Mouse (Mus musculus) E14TG2a.4 (cell line): ENCODE measurements around the gene Nup214.

Experiments used
- CTCF ChIP-seq: conservative IDR thresholded peaks from 2 replicates; pipeline ENCODE4 v1.5.1; 2014; ENCODE audit warnings: low read length
- NANOG ChIP-seq: IDR thresholded peaks from 2 replicates; pipeline ENCODE4 v1.6.1; 2014; ENCODE audit warnings: borderline replicate concordance, low read length, mixed read lengths

GRCm38 (mm10) chr2:32060228-32060805, 86.1 kb downstream of the Nup214 start:
- TF ChIP-seq CTCF = no peak
- TF ChIP-seq NANOG = no peak
